In the genomic region with DNA sequence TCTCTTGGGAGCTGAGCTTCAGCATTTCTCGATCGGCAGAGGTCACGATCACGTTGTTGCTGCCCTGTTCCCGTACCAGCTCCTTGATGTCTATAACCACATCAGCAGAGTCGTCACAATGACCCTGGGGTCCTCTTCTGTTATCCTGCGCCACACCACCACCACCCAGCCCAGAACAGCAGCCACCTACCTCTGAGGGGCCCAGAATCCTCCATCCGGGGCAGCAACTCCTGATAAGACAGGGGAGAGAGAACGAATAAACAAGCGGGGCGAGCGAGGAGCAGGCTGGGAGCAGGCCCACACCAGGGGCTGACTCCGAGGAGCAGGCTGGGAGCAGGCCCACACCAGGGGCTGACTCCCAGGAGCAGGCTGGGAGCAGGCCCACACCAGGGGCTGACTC, we compare ENCODE assay signal across 23 mouse cellular contexts. TPM values are rescaled to one million over a fixed set of nuclear protein-coding genes. Genes with fewer than 3 reads are reported as not detected.
"Had no signal": no experiment of that assay in that cellular context is flagged by ENCODE, and none has a peak within 500 bp of the region (broad histone marks: within the 10 kb centered on the region; RNA-seq: fewer than 3 reads in every experiment).

No protein-coding gene starts in this region.

- H3K27ac ChIP-seq: intestine, embryonic 15.5 days; left cerebral cortex, adult 2 months; lung, embryonic 15.5 days; midbrain, embryonic 13.5 days; neural tube, embryonic 13.5 days had no signal

- H3K9me3 ChIP-seq: intestine, embryonic 15.5 days; lung, embryonic 15.5 days; megakaryocyte, embryonic 14.5 days; midbrain, embryonic 10.5 days; midbrain, embryonic 13.5 days; neural tube, embryonic 13.5 days had no signal

- H3K4me3 ChIP-seq: left cerebral cortex, adult 2 months; myocyte had no signal

- H3K27me3 ChIP-seq: intestine, embryonic 15.5 days; lung, embryonic 15.5 days; megakaryocyte, embryonic 14.5 days; midbrain, embryonic 13.5 days; neural tube, embryonic 13.5 days had no signal

- DNase-seq: kidney, adult 11 months; kidney, adult 8-10 months; kidney, postnatal 14 days; layer of hippocampus, postnatal 36 days; left cerebral cortex, postnatal 4 days; lung, adult 18-20 months; lung, postnatal 10 days; lung, postnatal 36 days; retina, postnatal 1 day; right cerebral cortex, postnatal 25 days; spleen, adult 18-20 months; thymus, adult 2 months; thymus, postnatal 14 days; thymus, postnatal 4 days had no signal

- H3K9ac ChIP-seq: lung, embryonic 15.5 days; midbrain, embryonic 13.5 days had no signal

- ATAC-seq: intestine, embryonic 15.5 days; midbrain, embryonic 13.5 days; midbrain, embryonic 16.5 days had no signal

RNA-seq across cellular contexts. Expression of gene Kcnk7, which starts 17.7 kb away (rescaled TPM):
- polyA plus RNA-seq: midbrain, embryonic 10.5 days; neural tube, embryonic 13.5 days had no signal
